Mouse (Mus musculus): Measurements from ENCODE around the gene Prom2. TPM values are rescaled to one million over a fixed set of nuclear protein-coding genes. Genes with fewer than 3 reads are reported as not detected.

Prom2 gene
- polyA plus RNA-seq (2015; fragmentation: Nextera tagmentation; extraction: Ambion mirVana): 2.2 and 2.7 TPM in 2 replicates

DNA sequence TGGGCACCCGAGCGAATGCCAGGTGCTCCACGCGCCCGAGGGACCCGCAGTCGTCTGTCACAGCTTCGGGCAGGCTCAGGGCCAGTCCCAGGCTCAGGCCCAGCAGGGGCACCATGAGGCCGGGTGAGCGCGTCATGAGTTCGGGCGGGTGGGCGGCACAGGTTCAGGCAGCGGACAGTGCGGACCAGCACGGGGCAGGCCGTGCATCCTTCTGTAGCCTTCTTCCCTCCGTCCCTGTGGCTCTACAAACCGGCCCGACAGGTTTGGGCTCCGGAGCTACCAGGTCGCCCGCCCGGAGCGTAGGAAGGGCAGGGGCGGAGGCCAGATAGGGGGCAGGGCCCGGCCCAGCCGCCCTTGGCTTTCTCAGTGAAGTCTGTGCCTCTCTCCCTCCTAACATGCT is at the start of gene Prom2:
TSS of gene Prom2 (minus strand) at position 283 of the 400 bp plus-strand sequence.
- 0 out of 2 replicates have a peak within 1 kb of the TSS, but pooled peaks have one; percentile 19 for H3K9ac ChIP-seq
- WGBS: 4% methylated on average over 29 of the region's 29 CpGs
- peaks cover 8% of the 10 kb centered on the region; the same call in 1 of the 2 replicates for H3K4me1 ChIP-seq
- H3K4me2 ChIP-seq: peak within 1 kb of the TSS; percentile 51
- ATAC-seq (ENCODE audit: borderline replicate concordance, extremely low read depth, low FRiP score, low TSS enrichment): peak; percentile 40; the same call in 1 of the 2 replicates
- peaks cover 47% of the 10 kb centered on the region for H3K27me3 ChIP-seq
- H3K9me3 ChIP-seq: no peaks in the 10 kb centered on the region
- H3K4me3 ChIP-seq: peak within 1 kb of the TSS; percentile 27
- no peak within 1 kb of the TSS for H3K27ac ChIP-seq
- no peaks in the 10 kb centered on the region for H3K36me3 ChIP-seq

DNA sequence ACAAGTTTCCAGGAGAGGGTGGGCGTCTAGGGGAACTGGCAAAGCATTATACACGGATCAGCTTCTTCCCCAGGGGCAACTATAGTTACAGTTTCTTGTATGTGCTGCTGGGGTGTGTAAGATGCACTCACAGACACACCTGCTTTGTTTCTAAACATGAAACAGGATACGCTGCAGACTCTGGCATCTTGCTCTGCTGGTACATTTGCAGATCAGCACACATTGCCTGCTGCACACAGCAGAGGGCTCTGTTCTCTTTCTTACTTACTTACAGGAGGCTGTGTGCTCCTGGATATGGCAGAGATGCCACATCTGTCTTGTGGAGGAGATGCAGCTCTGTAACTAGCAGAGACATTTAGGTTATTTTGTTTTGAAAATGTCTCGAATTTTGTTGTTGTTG is 49.6 kb upstream of the Prom2 start:
- no peak overlapping the region for H3K27ac ChIP-seq
- H3K36me3 ChIP-seq: peaks cover 30% of the 10 kb centered on the region
- no peaks in the 10 kb centered on the region for H3K9me3 ChIP-seq
- no peaks in the 10 kb centered on the region for H3K27me3 ChIP-seq
- H3K4me1 ChIP-seq: peaks cover 20% of the 10 kb centered on the region
- no peak overlapping the region for H3K4me2 ChIP-seq
- no peak overlapping the region for H3K4me3 ChIP-seq
- no peak overlapping the region for H3K9ac ChIP-seq
- ATAC-seq (ENCODE audit: borderline replicate concordance, extremely low read depth, low FRiP score, low TSS enrichment): no peak
- 67% methylated on average over 4 of the region's 4 CpGs for WGBS

DNA sequence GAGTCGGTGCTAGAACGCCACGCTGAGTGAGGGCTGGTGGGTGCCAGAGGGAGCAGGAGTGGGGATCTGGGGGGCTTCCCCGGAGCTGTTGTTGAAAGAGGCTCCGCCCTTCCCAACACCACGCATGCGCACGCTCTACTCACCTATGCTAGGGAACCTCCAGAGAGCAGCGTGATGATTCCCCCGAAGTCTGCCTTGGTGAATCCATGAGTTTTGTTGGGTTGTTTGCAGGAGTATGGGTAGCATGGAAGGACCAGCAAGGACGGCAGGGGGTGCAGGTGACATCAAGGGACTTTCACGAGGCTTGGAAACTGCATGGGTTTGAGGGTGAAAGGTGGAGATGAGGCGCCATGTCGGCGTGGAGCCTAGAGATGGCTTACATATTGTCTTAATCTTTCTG is 48.9 kb upstream of the Prom2 start:
- Histone ChIP-seq H3K27me3 (no peaks in the 10 kb centered on the region), H3K9ac (no peak overlapping the region), H3K27ac (no peak overlapping the region), H3K4me3 (no peak overlapping the region), H3K36me3 (peaks cover 23% of the 10 kb centered on the region), H3K4me2 (peak overlapping the region; percentile 9; the same call in 1 of the 2 replicates), H3K9me3 (no peaks in the 10 kb centered on the region), H3K4me1 (peaks cover 20% of the 10 kb centered on the region)
- 71% methylated on average over 15 of the region's 15 CpGs for WGBS
- no peak for ATAC-seq (ENCODE audit: borderline replicate concordance, extremely low read depth, low FRiP score, low TSS enrichment)

DNA sequence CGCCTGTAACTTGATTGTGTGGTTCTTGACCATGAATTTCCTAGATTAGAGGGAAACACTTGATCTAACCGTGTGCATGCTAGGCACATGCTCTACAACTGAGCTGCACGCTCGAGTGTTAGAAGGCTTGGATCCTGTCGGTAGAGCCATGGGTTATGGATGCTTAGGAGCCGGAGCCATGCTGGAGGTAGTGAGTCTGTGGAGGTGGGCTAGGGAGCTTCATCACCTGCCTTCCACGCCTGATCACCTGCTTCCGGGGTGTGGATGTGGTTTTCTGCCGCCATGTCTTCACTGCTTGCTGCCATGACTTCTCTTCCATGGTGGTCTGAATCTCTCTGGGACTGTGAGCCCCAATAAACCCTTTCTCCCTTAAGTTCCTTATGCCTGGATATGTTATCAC is 47.6 kb upstream of the Prom2 start:
- no peaks in the 10 kb centered on the region for H3K27me3 ChIP-seq
- H3K27ac ChIP-seq: no peak overlapping the region
- no peak overlapping the region for H3K4me2 ChIP-seq
- H3K4me1 ChIP-seq: peaks cover 26% of the 10 kb centered on the region
- ATAC-seq (ENCODE audit: borderline replicate concordance, extremely low read depth, low FRiP score, low TSS enrichment): no peak
- no peaks in the 10 kb centered on the region for H3K9me3 ChIP-seq
- H3K36me3 ChIP-seq: peaks cover 13% of the 10 kb centered on the region
- no peak overlapping the region for H3K4me3 ChIP-seq
- WGBS: 91% methylated on average over 9 of the region's 9 CpGs
- H3K9ac ChIP-seq: no peak overlapping the region

DNA sequence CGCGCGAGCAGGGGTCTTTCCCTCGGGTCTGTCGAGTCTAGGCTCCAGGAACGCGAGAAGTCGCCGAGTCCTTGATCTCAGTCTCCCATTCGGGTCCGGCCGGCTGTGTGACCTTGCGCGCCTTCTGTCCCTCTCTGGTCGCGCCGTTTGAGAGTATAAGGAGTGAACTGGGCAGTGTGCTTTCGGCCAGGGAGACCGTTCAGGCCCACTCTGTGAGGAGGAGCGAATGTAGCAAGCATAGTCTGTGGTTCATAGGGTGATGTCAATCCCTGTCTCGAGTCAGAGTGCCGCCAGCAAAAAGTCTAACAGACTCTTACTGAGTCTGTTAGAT is 46.2 kb upstream of the Prom2 start:
- H3K4me3 ChIP-seq: peak overlapping the region; percentile 94
- peak overlapping the region; percentile 73 for H3K4me2 ChIP-seq
- 0 out of 2 replicates have a peak, but pooled peaks cover 5% of the 10 kb centered on the region for H3K36me3 ChIP-seq
- no peaks in the 10 kb centered on the region for H3K9me3 ChIP-seq
- no peaks in the 10 kb centered on the region for H3K27me3 ChIP-seq
- ATAC-seq (ENCODE audit: borderline replicate concordance, extremely low read depth, low FRiP score, low TSS enrichment): peak; percentile 7; the same call in 1 of the 2 replicates
- WGBS: under 1% methylated on average over 22 of the region's 22 CpGs
- peak overlapping the region; percentile 86 for H3K9ac ChIP-seq
- peaks cover 27% of the 10 kb centered on the region for H3K4me1 ChIP-seq
- peak overlapping the region; percentile 90 for H3K27ac ChIP-seq

DNA sequence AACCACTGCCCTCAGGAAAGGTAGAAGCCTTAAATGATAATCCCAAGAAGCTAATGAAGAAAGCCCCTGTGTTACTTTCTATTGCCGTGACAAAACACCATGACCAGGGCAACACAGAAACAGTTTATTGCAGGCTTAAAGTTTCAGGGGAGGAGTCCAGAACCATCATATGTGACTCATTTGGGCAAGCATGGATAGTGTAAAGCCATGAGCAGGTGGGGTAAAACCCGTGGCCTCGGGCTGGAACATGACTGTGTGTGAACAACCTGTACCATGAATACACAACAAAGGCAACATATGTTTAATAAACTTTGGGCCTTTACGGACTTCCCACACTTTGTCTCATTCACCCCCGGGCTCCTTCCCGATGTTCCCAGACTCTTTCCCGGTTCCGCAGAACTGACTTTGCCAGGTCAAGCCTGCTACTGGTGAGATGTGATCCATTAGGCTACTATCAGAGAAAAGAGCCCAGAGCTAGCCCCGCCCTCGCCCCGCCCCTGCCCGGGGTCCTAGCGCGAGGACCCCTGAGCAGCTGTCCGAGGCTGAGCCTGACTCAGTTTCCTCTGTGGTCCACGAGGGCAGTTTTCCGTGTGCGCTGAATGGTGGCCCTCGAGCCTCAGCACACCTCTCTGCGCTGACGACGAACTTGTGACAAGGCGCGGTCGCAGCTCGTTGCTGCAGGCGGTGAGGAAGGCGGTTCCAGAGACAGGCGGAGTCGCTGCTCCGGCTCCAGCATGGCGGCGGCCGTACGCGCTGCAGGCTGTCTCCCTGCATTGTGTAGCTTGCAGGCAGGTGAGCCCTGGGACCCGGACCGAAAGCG is 45.6 kb upstream of the Prom2 start, which contains the start of the genes Zfp661 and Mrps5:
TSS of gene Zfp661 (minus strand) at position 401 of the 820 bp plus-strand sequence.
TSS of gene Mrps5 (plus strand) at position 529 of the 820 bp plus-strand sequence.
- H3K9me3 ChIP-seq: no peaks in the 10 kb centered on the region
- peak; percentile 87; the same call in 1 of the 2 replicates for ATAC-seq (ENCODE audit: borderline replicate concordance, extremely low read depth, low FRiP score, low TSS enrichment)
- H3K27ac ChIP-seq: peak within 1 kb of the TSS; percentile 90
- peak within 1 kb of the TSS; percentile 94 for H3K4me3 ChIP-seq
- peaks cover 27% of the 10 kb centered on the region for H3K4me1 ChIP-seq
- H3K4me2 ChIP-seq: peak within 1 kb of the TSS; percentile 73
- H3K27me3 ChIP-seq: no peaks in the 10 kb centered on the region
- H3K9ac ChIP-seq: peak within 1 kb of the TSS; percentile 86
- 5% methylated on average over 39 of the region's 39 CpGs for WGBS
- no peaks in the 10 kb centered on the region for H3K36me3 ChIP-seq

DNA sequence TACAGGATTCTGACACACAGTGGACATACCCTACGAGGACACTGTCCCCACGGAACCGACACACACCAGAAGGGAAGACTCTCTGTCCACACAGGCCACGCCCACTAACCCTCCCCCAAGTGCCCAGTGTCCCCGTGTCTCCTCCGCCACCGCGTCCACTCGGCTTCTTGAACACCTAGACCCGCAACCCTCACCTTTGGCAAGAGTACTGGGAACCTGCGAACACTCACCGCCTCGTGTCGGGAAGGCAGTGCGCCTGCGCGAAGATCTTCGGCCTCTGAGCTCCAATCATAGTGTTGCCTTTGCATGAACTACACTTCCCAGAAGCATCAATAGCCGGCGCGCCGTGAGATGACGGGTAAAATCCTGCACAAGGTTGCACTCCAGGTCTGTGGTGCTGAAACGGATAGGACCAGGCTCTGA is 43.2 kb upstream of the Prom2 start:
- H3K27me3 ChIP-seq: no peaks in the 10 kb centered on the region
- H3K4me3 ChIP-seq: peak overlapping the region; percentile 69
- no peaks in the 10 kb centered on the region for H3K9me3 ChIP-seq
- ATAC-seq (ENCODE audit: borderline replicate concordance, extremely low read depth, low FRiP score, low TSS enrichment): peak; percentile 82
- H3K27ac ChIP-seq: no peak overlapping the region
- H3K4me2 ChIP-seq: peak overlapping the region; percentile 76
- no peaks in the 10 kb centered on the region for H3K36me3 ChIP-seq
- WGBS: under 1% methylated on average over 24 of the region's 24 CpGs
- H3K4me1 ChIP-seq: peaks cover 27% of the 10 kb centered on the region
- peak overlapping the region; percentile 65 for H3K9ac ChIP-seq

DNA sequence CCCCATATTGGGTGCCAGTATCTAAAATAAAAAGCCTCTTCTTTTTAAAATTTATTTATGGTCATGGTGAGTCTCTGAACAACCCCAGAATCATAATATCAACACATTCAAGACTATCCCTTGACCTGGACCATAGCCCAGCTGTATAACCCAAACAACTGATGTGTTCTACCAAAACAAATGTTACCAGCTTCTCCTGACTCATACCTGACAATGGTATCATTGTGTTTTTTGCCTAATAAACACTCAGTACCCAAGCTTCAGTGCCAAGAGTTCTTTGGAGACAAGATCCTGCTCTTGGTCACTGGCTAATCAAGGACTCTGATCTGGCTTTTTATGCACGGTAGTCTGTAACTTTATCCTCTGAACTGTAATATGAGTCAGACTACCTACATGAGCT is 32.1 kb upstream of the Prom2 start:
- Histone ChIP-seq H3K9ac (no peak overlapping the region), H3K27me3 (no peaks in the 10 kb centered on the region), H3K4me1 (no peaks in the 10 kb centered on the region), H3K4me3 (no peak overlapping the region), H3K4me2 (no peak overlapping the region), H3K9me3 (no peaks in the 10 kb centered on the region), H3K36me3 (peaks cover 13% of the 10 kb centered on the region; the same call in 1 of the 2 replicates), H3K27ac (no peak overlapping the region)
- 55% methylated on average over 1 of the region's 1 CpGs for WGBS
- no peak for ATAC-seq (ENCODE audit: borderline replicate concordance, extremely low read depth, low FRiP score, low TSS enrichment)

DNA sequence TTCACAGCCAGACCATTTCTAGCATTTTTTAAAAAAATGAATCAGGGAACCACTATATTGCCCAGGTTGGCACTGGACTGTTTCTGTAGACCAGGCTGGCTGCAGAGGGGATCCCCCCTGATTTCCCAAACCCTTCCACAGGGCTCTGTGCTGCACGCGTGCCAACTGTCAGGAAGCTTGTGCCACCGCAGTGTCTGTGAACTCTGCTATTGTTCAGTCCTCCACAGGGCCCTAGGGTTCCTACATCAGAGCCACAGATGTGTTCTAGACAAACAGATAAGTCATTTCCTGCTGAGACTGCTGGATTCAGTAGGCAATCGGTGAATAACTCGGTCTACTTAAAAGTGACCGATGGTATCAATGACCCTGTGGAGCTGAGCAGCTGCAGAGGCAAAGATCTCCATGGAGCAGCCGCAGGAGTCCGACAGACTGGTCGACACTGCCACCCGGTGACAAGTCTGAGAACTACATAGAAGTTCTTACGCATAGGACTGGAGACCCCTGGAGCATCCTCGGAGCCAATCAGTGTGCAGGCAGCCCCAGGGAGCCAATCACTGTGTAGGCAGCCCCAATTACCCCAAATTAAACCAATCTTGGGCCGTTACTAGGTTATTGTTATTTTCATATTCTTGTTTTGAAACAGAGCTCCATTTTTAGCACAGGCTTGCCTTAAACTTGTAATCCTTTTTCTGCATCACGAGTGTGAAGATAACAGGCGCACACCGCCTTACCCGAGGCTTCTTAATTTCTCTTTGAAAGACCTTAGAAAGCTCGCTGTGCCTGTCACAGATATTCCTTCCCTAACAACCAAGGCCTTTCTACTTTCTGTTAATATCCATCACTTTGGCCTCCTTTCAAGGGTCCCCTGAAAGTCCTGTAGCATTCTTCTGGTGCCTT is 18.1 kb upstream of the Prom2 start:
- H3K9me3 ChIP-seq: no peaks in the 10 kb centered on the region
- no peak overlapping the region for H3K27ac ChIP-seq
- H3K4me2 ChIP-seq: peak overlapping the region; percentile 37
- ATAC-seq (ENCODE audit: borderline replicate concordance, extremely low read depth, low FRiP score, low TSS enrichment): peak; percentile 99
- peaks cover 3% of the 10 kb centered on the region; the same call in 1 of the 2 replicates for H3K4me1 ChIP-seq
- H3K9ac ChIP-seq: no peak overlapping the region
- no peaks in the 10 kb centered on the region for H3K36me3 ChIP-seq
- WGBS: 18% methylated on average over 18 of the region's 18 CpGs
- no peaks in the 10 kb centered on the region; the same call in 1 of the 2 replicates for H3K27me3 ChIP-seq
- peak overlapping the region; percentile 8 for H3K4me3 ChIP-seq

DNA sequence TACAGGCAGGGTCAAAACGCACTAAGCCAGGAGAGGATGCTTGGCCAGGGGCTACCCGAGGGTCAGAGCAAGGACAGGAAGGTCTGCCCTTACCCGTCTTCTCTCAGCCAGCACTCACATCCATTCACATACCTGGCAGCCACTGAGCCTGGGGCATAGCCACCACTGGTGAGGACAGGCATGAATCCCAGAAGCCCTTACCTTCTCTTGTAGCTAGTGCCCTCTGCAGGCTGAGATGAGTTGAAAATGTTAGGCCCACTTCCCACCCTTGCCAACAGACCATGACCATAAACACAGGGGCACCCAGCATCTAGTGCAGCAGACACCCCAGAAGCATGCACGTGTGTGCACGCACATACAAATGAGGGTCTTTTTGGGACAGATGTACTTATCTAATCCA is 9.8 kb upstream of the Prom2 start:
- H3K9me3 ChIP-seq: no peaks in the 10 kb centered on the region
- no peaks in the 10 kb centered on the region for H3K27me3 ChIP-seq
- no peak overlapping the region for H3K27ac ChIP-seq
- 44% methylated on average over 5 of the region's 5 CpGs for WGBS
- no peak overlapping the region for H3K4me3 ChIP-seq
- no peak for ATAC-seq (ENCODE audit: borderline replicate concordance, extremely low read depth, low FRiP score, low TSS enrichment)
- H3K9ac ChIP-seq: no peak overlapping the region
- H3K4me2 ChIP-seq: no peak overlapping the region
- no peaks in the 10 kb centered on the region for H3K4me1 ChIP-seq
- no peaks in the 10 kb centered on the region for H3K36me3 ChIP-seq

DNA sequence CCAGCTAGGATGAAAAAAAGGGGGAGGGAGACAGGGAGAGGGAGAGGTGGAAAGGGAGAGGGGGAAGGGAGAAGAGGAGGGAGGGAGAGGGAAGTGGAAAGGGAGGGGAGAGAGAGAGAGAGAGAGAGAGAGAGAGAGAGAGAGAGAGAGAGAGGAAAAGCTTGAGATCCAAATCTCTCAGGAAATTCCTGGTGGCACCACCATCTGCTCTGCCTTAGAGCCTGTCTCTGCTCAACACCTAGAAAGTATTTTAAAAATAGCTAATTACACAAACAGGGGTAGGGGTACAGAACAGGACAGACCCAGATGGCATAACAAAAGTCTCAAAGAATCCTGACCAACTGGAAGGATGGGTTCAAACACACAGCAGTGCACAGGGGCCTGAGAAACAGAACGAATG is 9.2 kb upstream of the Prom2 start:
- Histone ChIP-seq H3K4me1 (no peaks in the 10 kb centered on the region), H3K4me2 (no peak overlapping the region), H3K9ac (no peak overlapping the region), H3K9me3 (no peaks in the 10 kb centered on the region), H3K36me3 (no peaks in the 10 kb centered on the region), H3K4me3 (no peak overlapping the region), H3K27me3 (no peaks in the 10 kb centered on the region), H3K27ac (no peak overlapping the region)
- WGBS: 50% methylated on average over 1 of the region's 1 CpGs
- no peak for ATAC-seq (ENCODE audit: borderline replicate concordance, extremely low read depth, low FRiP score, low TSS enrichment)
